Mouse (Mus musculus) CH12.LX (cell line): Measurements from ENCODE around the gene AI837181. TPM values are rescaled to one million over a fixed set of nuclear protein-coding genes. Genes with fewer than 3 reads are reported as not detected.

Experiments used
- DNase-seq: peaks from one replicate; pipeline ENCODE4 v3.0.0-alpha.2; 2013; ENCODE audit errors: extremely low read depth
- H3K27ac ChIP-seq: 2 replicates; pipeline ENCODE4 v1.5.1; 2012; ENCODE audit warnings: low read depth, mild to moderate bottlenecking, control low read depth, moderate library complexity; ENCODE audit not compliant: insufficient read depth
- H3K27me3 ChIP-seq: replicated peaks from 2 replicates; pipeline ENCODE3; 2012; ENCODE audit warnings: inconsistent platforms
- H3K36me3 ChIP-seq, 2 experiments: replicated peaks in 1 of 2; 2 replicates each; pipeline versions ENCODE3 to v1.6.1; 2012; ENCODE audit warnings: inconsistent platforms in 1 of 2, low read length in 1 of 2, mild to moderate bottlenecking in 1 of 2, mixed read lengths in 1 of 2, moderate library complexity in 1 of 2; ENCODE audit not compliant: control insufficient read depth in 1 of 2, insufficient read depth in 1 of 2
- H3K4me1 ChIP-seq, 2 experiments: 2 replicates each; pipeline ENCODE4 v1.6.1; 2012; ENCODE audit warnings: inconsistent platforms in 1 of 2, moderate library complexity in 1 of 2; ENCODE audit not compliant: insufficient read depth in 2 of 2, control insufficient read depth in 1 of 2
- H3K4me2 ChIP-seq: 2 replicates; pipeline ENCODE4 v1.6.1; 2012; ENCODE audit warnings: low read depth, mild to moderate bottlenecking, control low read depth; ENCODE audit not compliant: poor library complexity, insufficient read depth, severe bottlenecking
- H3K4me3 ChIP-seq, 3 experiments: fragments of 150-350 bp in 1 of 3; sonication (generic) in 1 of 3; replicated peaks in 1 of 3; 2 replicates each; pipeline versions ENCODE3 to v1.5.1; 2011 to 2012; ENCODE audit warnings: low read depth in 2 of 3, low read length in 2 of 3, mild to moderate bottlenecking in 2 of 3, moderate library complexity in 2 of 3, control low read depth in 1 of 3, improper control_type of control experiment in 1 of 3, inconsistent platforms in 1 of 3, mixed read lengths in 1 of 3; ENCODE audit not compliant: poor library complexity in 1 of 3
- H3K79me2 ChIP-seq: replicated peaks from 2 replicates; pipeline ENCODE4 v1.6.1; 2012; ENCODE audit warnings: mild to moderate bottlenecking, moderate library complexity; ENCODE audit not compliant: control insufficient read depth, poor library complexity, insufficient read depth, severe bottlenecking; ENCODE audit errors: extremely low read depth
- H3K9ac ChIP-seq: 2 replicates; pipeline ENCODE4 v1.6.1; 2012; ENCODE audit warnings: low read depth, mild to moderate bottlenecking, control low read depth, moderate library complexity; ENCODE audit not compliant: insufficient read depth
- H3K9me3 ChIP-seq: replicated peaks from 2 replicates; pipeline ENCODE3; 2012; ENCODE audit warnings: low read length, inconsistent platforms, mixed read lengths
- CTCF ChIP-seq, 2 experiments: IDR thresholded peaks in 1 of 2; conservative IDR thresholded peaks in 1 of 2; 2 replicates each; pipeline ENCODE4 v1.5.1; 2011 to 2012; ENCODE audit warnings: low read depth in 2 of 2, low read length in 2 of 2, improper control_type of control experiment in 1 of 2, inconsistent platforms in 1 of 2, mild to moderate bottlenecking in 1 of 2, moderate library complexity in 1 of 2
- E2F4 ChIP-seq: IDR thresholded peaks from 2 replicates; pipeline ENCODE4 v1.6.1; 2011; ENCODE audit warnings: low read depth, low read length, improper control_type of control experiment; ENCODE audit not compliant: insufficient replicate concordance
- ELF1 ChIP-seq: IDR thresholded peaks from 2 replicates; pipeline ENCODE4 v1.6.1; 2014; ENCODE audit warnings: low read depth, mild to moderate bottlenecking, inconsistent platforms, low read length, improper control_type of control experiment
- ETS1 ChIP-seq: conservative IDR thresholded peaks from 2 replicates; pipeline ENCODE4 v1.6.1; 2012; ENCODE audit warnings: low read depth, mild to moderate bottlenecking, inconsistent platforms, low read length, improper control_type of control experiment, moderate library complexity
- GABPA ChIP-seq: IDR thresholded peaks from 2 replicates; pipeline ENCODE4 v1.6.1; 2012; ENCODE audit warnings: low read depth, low read length, improper control_type of control experiment, inconsistent platforms; ENCODE audit not compliant: insufficient replicate concordance
- HCFC1 ChIP-seq: IDR thresholded peaks from 2 replicates; pipeline ENCODE4 v1.6.1; 2012; ENCODE audit warnings: low read depth, mild to moderate bottlenecking, inconsistent platforms, low read length, improper control_type of control experiment
- IRF4 ChIP-seq: IDR thresholded peaks from 2 replicates; pipeline ENCODE4 v1.6.1; 2014; ENCODE audit warnings: low read depth, mild to moderate bottlenecking, inconsistent platforms, low read length, improper control_type of control experiment
- JUND ChIP-seq: conservative IDR thresholded peaks from 2 replicates; pipeline ENCODE4 v1.6.1; 2011; ENCODE audit warnings: low read depth, low read length, improper control_type of control experiment
- KAT2A ChIP-seq: IDR thresholded peaks from 2 replicates; pipeline ENCODE4 v1.6.1; 2012; ENCODE audit warnings: low read length, improper control_type of control experiment, inconsistent platforms; ENCODE audit not compliant: insufficient replicate concordance
- MAZ ChIP-seq: IDR thresholded peaks from 2 replicates; pipeline ENCODE4 v1.6.1; 2012; ENCODE audit warnings: low read depth, mild to moderate bottlenecking, inconsistent platforms, low read length, improper control_type of control experiment, moderate library complexity
- MEF2A ChIP-seq: IDR thresholded peaks from 2 replicates; pipeline ENCODE4 v1.6.1; 2014; ENCODE audit warnings: low read depth, mild to moderate bottlenecking, inconsistent platforms, low read length, improper control_type of control experiment, borderline replicate concordance
- MXI1 ChIP-seq: IDR thresholded peaks from 2 replicates; pipeline ENCODE4 v1.6.1; 2011; ENCODE audit warnings: mild to moderate bottlenecking, low read depth, low read length, improper control_type of control experiment
- MYC ChIP-seq: IDR thresholded peaks from 2 replicates; pipeline ENCODE4 v1.6.1; 2011; ENCODE audit warnings: low read depth, mild to moderate bottlenecking, improper control_type of control experiment, low read length
- NRF1 ChIP-seq: IDR thresholded peaks from 2 replicates; pipeline ENCODE4 v1.6.1; 2014; ENCODE audit warnings: low read depth, mild to moderate bottlenecking, inconsistent platforms, low read length, improper control_type of control experiment, moderate library complexity
- PAX5 ChIP-seq: IDR thresholded peaks from 2 replicates; pipeline ENCODE4 v1.6.1; 2012; ENCODE audit warnings: low read length, inconsistent platforms, mixed read lengths
- POLR2A ChIP-seq: IDR thresholded peaks from 2 replicates; pipeline ENCODE4 v1.6.1; 2011; ENCODE audit warnings: low read depth, mild to moderate bottlenecking, improper control_type of control experiment, low read length
- POLR2AphosphoS2 ChIP-seq: IDR thresholded peaks from 2 replicates; pipeline ENCODE4 v1.6.1; 2011; ENCODE audit warnings: low read depth, low read length, improper control_type of control experiment
- RCOR1 ChIP-seq: conservative IDR thresholded peaks from 2 replicates; pipeline ENCODE4 v1.6.1; 2012; ENCODE audit warnings: low read depth, mild to moderate bottlenecking, inconsistent platforms, low read length, improper control_type of control experiment
- SIN3A ChIP-seq: IDR thresholded peaks from 2 replicates; pipeline ENCODE4 v1.6.1; 2012; ENCODE audit warnings: low read length, improper control_type of control experiment, inconsistent platforms
- TCF12 ChIP-seq: IDR thresholded peaks from 2 replicates; pipeline ENCODE4 v1.6.1; 2014; ENCODE audit warnings: low read depth, mild to moderate bottlenecking, inconsistent platforms, low read length, improper control_type of control experiment
- UBTF ChIP-seq: IDR thresholded peaks from 2 replicates; pipeline ENCODE4 v1.6.1; 2012; ENCODE audit warnings: low read depth, mild to moderate bottlenecking, inconsistent platforms, low read length, improper control_type of control experiment, moderate library complexity
- ZC3H11A ChIP-seq: IDR thresholded peaks from 2 replicates; pipeline ENCODE4 v1.6.1; 2012; ENCODE audit warnings: low read depth, mild to moderate bottlenecking, inconsistent platforms, low read length, improper control_type of control experiment
- ZKSCAN1 ChIP-seq: IDR thresholded peaks from 2 replicates; pipeline ENCODE4 v1.6.1; 2012; ENCODE audit warnings: low read depth, inconsistent platforms, low read length, improper control_type of control experiment, borderline replicate concordance
- ZMIZ1 ChIP-seq: IDR thresholded peaks from 2 replicates; pipeline ENCODE4 v1.6.1; 2012; ENCODE audit warnings: low read depth, mild to moderate bottlenecking, inconsistent platforms, low read length, improper control_type of control experiment
- dilution Hi-C: fragments of 300-500 bp; cut with MboI; formaldehyde crosslinking; loops from 2 replicates; pipeline ENCODE4 v1.14.3; 2020; ENCODE audit warnings: low sequenced_read_pairs; ENCODE audit not compliant: extremely low pct_unique_long_range_greater_than_20kb, extremely low pct_ligation_motif_present
- in situ Hi-C: fragments of 300-500 bp; cut with MboI; formaldehyde crosslinking; loops from 3 replicates; pipeline ENCODE4 v1.14.3; 2019; ENCODE audit warnings: low sequenced_read_pairs, low pct_ligation_motif_present, low pct_unique_long_range_greater_than_20kb, mixed read lengths
- polyA plus RNA-seq: library from polyadenylated mRNA; unstranded; fragments of >175 nt; gene quantifications from 2 replicates; pipeline ENCODE4 v1.2.1, GENCODE M21; 2012; ENCODE audit warnings: low read depth; ENCODE audit not compliant: insufficient read length
- total RNA-seq, 2 experiments: library from RNA; depleted of rRNA; stranded (reverse); fragments of 300-350 nt in 1 of 2; fragments of >200 nt in 1 of 2; gene quantifications; 2 replicates each; pipeline ENCODE4 v1.2.3; 2012 to 2014

The AI837181 gene
- 8.6 and 9.8 TPM in 2 replicates for total RNA-seq (2012; rRNA removed)
- total RNA-seq (2014; rRNA removed), result 19.3 and 22.0 TPM in 2 replicates
- polyA plus RNA-seq, result 20.7 and 25.1 TPM in 2 replicates

- DNase-seq, result peak; percentile 95
- Histone ChIP-seq H3K36me3 (peaks cover 34 to 53% of the 10 kb centered on the region in 2 experiments), H3K9ac (peak within 1 kb of the TSS; percentile 94), H3K4me1 (peaks cover 20 to 39% of the 10 kb centered on the region in 2 experiments), H3K79me2 (no peaks in the 10 kb centered on the region; the same call in 1 of the 2 replicates), H3K27me3 (no peaks in the 10 kb centered on the region), H3K9me3 (no peaks in the 10 kb centered on the region), H3K27ac (peak within 1 kb of the TSS; percentile 48), H3K4me2 (peak within 1 kb of the TSS; percentile 86), H3K4me3 (peak within 1 kb of the TSS; percentile 76 to 88 (median 85))
- peak; percentile 70 for TF ChIP-seq ELF1
- peak; percentile 63; the same call in 1 of the 2 replicates for TF ChIP-seq POLR2A
- TF ChIP-seq IRF4, result peak; percentile 20; the same call in 1 of the 2 replicates
- peak; percentile 12 for TF ChIP-seq MXI1
- peak; percentile 45; the same call in 1 of the 2 replicates for TF ChIP-seq TCF12
- TF ChIP-seq ZC3H11A, result no peak
- peak; percentile 63 for TF ChIP-seq HCFC1
- TF ChIP-seq MEF2A, result 0 out of 2 replicates have a peak, but pooled peaks have one; percentile 8
- TF ChIP-seq KAT2A, result 0 out of 2 replicates have a peak, but pooled peaks have one; percentile 8
- TF ChIP-seq ZMIZ1, result peak; percentile 10; the same call in 1 of the 2 replicates
- TF ChIP-seq ZKSCAN1, result no peak
- peak; percentile 40; the same call in 1 of the 2 replicates for TF ChIP-seq UBTF
- TF ChIP-seq NRF1, result peak; percentile 44; the same call in 1 of the 2 replicates
- TF ChIP-seq JUND, result no peak
- TF ChIP-seq CTCF (conservative IDR thresholded peaks at IDR 0.05 in 1 of 2, IDR thresholded peaks at IDR 0.05 in 1 of 2; ENCODE audit: low read depth in 2 of 2, low read length in 2 of 2), result no peak
- dilution Hi-C loops, result no loop called here
- in situ Hi-C loops, result no loop called here
These were observed at the start of gene AI837181, which contains the start of gene Drap1 for GRCm38 (mm10) chr19:5424782-5425741. Gene AI837181 (plus strand): TSS chr19:5425144. Gene Drap1 (minus strand): TSS chr19:5424979.

- Histone ChIP-seq H3K9ac (no peak overlapping the region), H3K4me3 (no peak overlapping the region), H3K9me3 (no peaks in the 10 kb centered on the region), H3K79me2 (no peaks in the 10 kb centered on the region), H3K4me2 (no peak overlapping the region), H3K36me3 (peaks cover 62 to 86% of the 10 kb centered on the region in 2 experiments), H3K27me3 (no peaks in the 10 kb centered on the region), H3K27ac (no peak overlapping the region), H3K4me1 (peaks cover 0 to 14% of the 10 kb centered on the region in 2 experiments; a peak in 2 of 4 replicates)
- dilution Hi-C loops (no loop called here), in situ Hi-C loops (no loop called here)
- DNase-seq, result no peak
- TF ChIP-seq ETS1 (no peak), SIN3A (no peak), CTCF (conservative IDR thresholded peaks at IDR 0.05 in 1 of 2, IDR thresholded peaks at IDR 0.05 in 1 of 2; ENCODE audit: low read depth in 2 of 2, low read length in 2 of 2) (no peak), NRF1 (no peak), KAT2A (no peak), E2F4 (no peak), RCOR1 (no peak), HCFC1 (no peak), TCF12 (no peak), MEF2A (no peak), POLR2AphosphoS2 (no peak), PAX5 (no peak), ZMIZ1 (no peak), ZKSCAN1 (no peak), MYC (no peak), JUND (no peak), MAZ (no peak), GABPA (no peak)
These were observed 47.5 kb upstream of the AI837181 start for GRCm38 (mm10) chr19:5377446-5377845.
